Mouse (Mus musculus): ENCODE results near the gene Gm49373. TPM values are rescaled to one million over a fixed set of nuclear protein-coding genes. Genes with fewer than 3 reads are reported as not detected.

The Gm49373 gene
- polyA plus RNA-seq (2012; rRNA removed), result 3.2 and 3.9 TPM in 2 replicates

GRCm38 (mm10) chr9:21073044-21073840, at the start of gene Gm49373, which contains the start of gene Fdx1l:
Gene Gm49373, minus strand, starts transcription at chr9:21073096.
Gene Fdx1l, minus strand, starts transcription at chr9:21073614.

DNA sequence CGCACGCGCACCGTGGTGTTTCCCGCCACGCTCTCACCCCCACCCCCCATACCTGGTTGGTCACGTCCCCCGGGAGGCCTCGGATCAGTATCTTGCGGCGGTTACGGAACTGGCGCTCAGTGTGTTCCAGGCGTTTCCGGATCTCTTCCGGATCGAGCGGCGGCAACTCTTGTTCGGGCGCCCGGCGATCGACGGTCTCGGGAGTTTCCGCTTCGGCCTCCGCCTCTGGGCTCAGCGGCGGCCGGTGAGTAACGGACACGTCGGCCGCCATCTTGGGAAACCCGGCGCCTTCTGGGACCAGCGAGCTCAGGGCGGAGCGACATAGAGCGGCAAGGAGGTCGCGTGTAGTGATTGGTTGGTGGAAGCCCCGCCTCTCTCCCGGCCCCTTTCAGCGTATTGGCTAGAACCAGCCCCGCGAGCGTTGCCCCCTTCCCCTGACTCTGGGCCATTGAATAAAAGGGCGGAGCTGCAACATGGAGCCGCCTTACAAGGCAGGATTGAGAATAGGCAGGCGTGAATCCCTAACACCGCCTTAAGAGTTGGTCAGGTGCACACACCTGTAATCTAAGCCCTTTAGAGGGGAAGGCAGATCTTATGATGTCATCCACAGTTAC, 18.9 kb upstream of the Gm49373 start, which contains the start of the genes Gm38431 and Raver1:
Gm38431 (minus strand) TSS at position 291 of the 614 bp plus-strand sequence.
Raver1 (minus strand) TSS at position 302 of the 614 bp plus-strand sequence.

DNA sequence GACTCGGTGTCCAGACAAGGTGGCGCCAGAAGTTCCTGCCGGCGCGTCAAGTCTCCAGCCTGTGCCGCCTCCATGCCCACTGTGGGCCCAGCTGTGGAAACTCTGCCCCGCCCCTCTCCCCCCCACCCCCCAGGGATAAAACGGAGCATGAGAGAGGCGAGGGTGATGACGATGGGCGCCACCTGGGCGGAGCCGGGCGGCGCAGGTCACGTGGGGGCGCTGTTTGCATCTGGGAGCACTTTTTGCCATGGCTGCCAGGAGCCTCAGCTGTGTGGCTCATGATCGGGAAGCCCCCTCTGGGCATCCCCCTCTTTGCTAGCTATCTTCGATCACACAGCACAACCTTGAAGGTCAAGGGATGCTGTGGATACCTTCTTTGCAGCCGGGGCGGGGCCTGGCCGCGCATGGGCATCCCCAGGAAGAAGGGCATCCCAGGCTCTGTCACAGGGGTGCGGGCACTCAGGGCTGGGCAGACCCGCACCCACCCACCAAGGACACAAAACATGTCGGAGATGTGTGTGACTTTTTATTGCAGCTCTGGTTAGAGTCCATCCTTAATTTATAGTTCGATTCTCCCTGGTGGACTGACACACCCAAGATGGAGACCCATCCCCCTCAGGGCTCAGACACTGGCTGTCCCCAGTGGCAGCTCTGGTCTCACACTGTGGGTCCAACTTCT, 5.8 kb downstream of the Gm49373 start, which contains the start of gene Zglp1:
Zglp1 (minus strand) TSS at position 88 of the 679 bp plus-strand sequence.

GRCm38 (mm10) chr9:21031896-21032351, 41.0 kb downstream of the Gm49373 start, which contains the start of gene Icam5:
Gene Icam5, plus strand, starts transcription at chr9:21032073.

GRCm38 (mm10) chr9:21029291-21030054, 43.4 kb downstream of the Gm49373 start, which contains the start of gene Icam4:
Gene Icam4, plus strand, starts transcription at chr9:21029373.

GRCm38 (mm10) chr9:21015571-21016130, 57.2 kb downstream of the Gm49373 start, which contains the start of gene Icam1:
Gene Icam1, plus strand, starts transcription at chr9:21015985.

Other genes with a start within 250 kb of the Gm49373 start
- 49.8 and 50.5 TPM in 2 replicates for gene A230050P20Rik, start 204.5 kb downstream of the Gm49373 start, polyA plus RNA-seq (2012; rRNA removed)
- 17.3 and 17.7 TPM in 2 replicates for gene Angptl6, start 193.4 kb downstream of the Gm49373 start, polyA plus RNA-seq (2012; rRNA removed)
- 75.0 and 76.4 TPM in 2 replicates for gene Ppan, start 184.9 kb downstream of the Gm49373 start, polyA plus RNA-seq (2012; rRNA removed)
- 141 and 143 TPM in 2 replicates for gene Eif3g, start 174.5 kb downstream of the Gm49373 start, polyA plus RNA-seq (2012; rRNA removed)
- 70.0 and 73.4 TPM in 2 replicates for gene Dnmt1, start 113.2 kb downstream of the Gm49373 start, polyA plus RNA-seq (2012; rRNA removed)
- gene S1pr2, start 96.3 kb downstream of the Gm49373 start, polyA plus RNA-seq (2012; rRNA removed), result 3.1 and 4.0 TPM in 2 replicates
- gene Mrpl4, start 70.4 kb downstream of the Gm49373 start, polyA plus RNA-seq (2012; rRNA removed), result 67.7 and 81.8 TPM in 2 replicates
- 3.3 and 3.5 TPM in 2 replicates for gene Icam1, start 57.1 kb downstream of the Gm49373 start, polyA plus RNA-seq (2012; rRNA removed)
- 0.07 and 0.10 TPM in 2 replicates for gene Icam4, start 43.7 kb downstream of the Gm49373 start, polyA plus RNA-seq (2012; rRNA removed)
- 9.0 and 10.7 TPM in 2 replicates for gene Icam5, start 41.0 kb downstream of the Gm49373 start, polyA plus RNA-seq (2012; rRNA removed)
- 1.1 and 1.9 TPM in 2 replicates for gene Zglp1, start 6.0 kb downstream of the Gm49373 start, polyA plus RNA-seq (2012; rRNA removed)
- gene Fdx1l, start 518 bp upstream of the Gm49373 start, polyA plus RNA-seq (2012; rRNA removed), result 79.5 and 87.8 TPM in 2 replicates
- gene Gm38431, start 18.9 kb upstream of the Gm49373 start, polyA plus RNA-seq (2012; rRNA removed), result 4.5 and 5.2 TPM in 2 replicates
- gene Raver1, start 18.9 kb upstream of the Gm49373 start, polyA plus RNA-seq (2012; rRNA removed), result 34.8 and 34.9 TPM in 2 replicates
- 16.1 and 17.2 TPM in 2 replicates for gene Tyk2, start 58.1 kb upstream of the Gm49373 start, polyA plus RNA-seq (2012; rRNA removed)
- 190 and 195 TPM in 2 replicates for gene Cdc37, start 76.9 kb upstream of the Gm49373 start, polyA plus RNA-seq (2012; rRNA removed)
- 27.4 and 29.2 TPM in 2 replicates for gene Pde4a, start 92.6 kb upstream of the Gm49373 start, polyA plus RNA-seq (2012; rRNA removed)
- gene Keap1, start 166.3 kb upstream of the Gm49373 start, polyA plus RNA-seq (2012; rRNA removed), result 50.4 and 54.6 TPM in 2 replicates
- 3.7 and 4.0 TPM in 2 replicates for gene S1pr5, start 175.3 kb upstream of the Gm49373 start, polyA plus RNA-seq (2012; rRNA removed)
- 36.6 and 38.5 TPM in 2 replicates for gene Atg4d, start 192.2 kb upstream of the Gm49373 start, polyA plus RNA-seq (2012; rRNA removed)
- gene Kri1, start 214.9 kb upstream of the Gm49373 start, polyA plus RNA-seq (2012; rRNA removed), result 37.2 and 41.4 TPM in 2 replicates
- gene Cdkn2d, start 218.3 kb upstream of the Gm49373 start, polyA plus RNA-seq (2012; rRNA removed), result 82.3 and 95.8 TPM in 2 replicates
- 4.3 and 4.5 TPM in 2 replicates for gene Ap1m2, start 239.2 kb upstream of the Gm49373 start, polyA plus RNA-seq (2012; rRNA removed)
- gene Slc44a2, start 247.6 kb upstream of the Gm49373 start, polyA plus RNA-seq (2012; rRNA removed), result 70.2 and 71.3 TPM in 2 replicates

Data from central nervous system, embryonic 18 days (tissue).